Mouse (Mus musculus) monocyte, adult 2 months (primary cell): ENCODE results near the gene Snx29.

ENCODE experiments used
- DNase-seq, 2 experiments: peaks; one replicate each; pipeline ENCODE4 v3.0.0; 2022; ENCODE audit warnings: low spot score in 2 of 2, low read depth in 1 of 2

Gene Snx29

DNA sequence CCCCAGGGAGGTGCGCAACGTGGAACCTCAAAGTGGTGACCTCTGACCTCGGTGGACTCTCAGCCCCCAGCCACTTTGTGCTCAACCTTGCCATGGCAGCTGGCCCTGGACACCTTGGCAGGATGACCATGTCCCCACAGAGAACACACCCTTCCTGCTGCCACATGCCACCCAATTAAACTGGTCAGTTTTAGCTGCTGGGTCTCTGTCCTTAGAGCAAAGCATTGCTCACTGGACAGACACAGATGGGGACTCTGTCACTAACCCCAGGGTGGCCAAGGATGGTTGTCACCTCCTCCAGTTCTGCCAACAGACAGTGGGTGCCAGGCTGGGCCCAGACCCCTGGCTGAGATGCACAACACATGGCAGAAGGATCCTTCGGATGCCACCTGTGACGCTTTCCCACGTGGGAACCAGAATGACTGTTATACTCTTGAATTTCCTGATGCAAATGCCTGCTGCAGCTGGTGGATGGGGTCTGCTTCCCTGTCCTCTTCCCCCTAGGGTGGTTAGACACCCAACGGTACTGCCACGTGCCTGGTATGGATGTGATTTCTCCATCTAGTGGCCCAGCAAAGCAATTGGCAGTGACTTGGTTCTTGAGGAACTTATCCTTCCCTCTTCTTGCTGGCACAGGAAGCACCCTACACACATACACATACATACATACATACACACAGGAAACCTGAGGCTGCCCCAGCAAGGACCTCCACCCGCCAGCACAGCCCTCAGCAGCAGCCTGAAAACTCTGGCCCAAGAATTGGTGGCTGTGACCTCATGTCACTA is 432.8 kb downstream of the Snx29 start:
- DNase-seq: no peak

DNA sequence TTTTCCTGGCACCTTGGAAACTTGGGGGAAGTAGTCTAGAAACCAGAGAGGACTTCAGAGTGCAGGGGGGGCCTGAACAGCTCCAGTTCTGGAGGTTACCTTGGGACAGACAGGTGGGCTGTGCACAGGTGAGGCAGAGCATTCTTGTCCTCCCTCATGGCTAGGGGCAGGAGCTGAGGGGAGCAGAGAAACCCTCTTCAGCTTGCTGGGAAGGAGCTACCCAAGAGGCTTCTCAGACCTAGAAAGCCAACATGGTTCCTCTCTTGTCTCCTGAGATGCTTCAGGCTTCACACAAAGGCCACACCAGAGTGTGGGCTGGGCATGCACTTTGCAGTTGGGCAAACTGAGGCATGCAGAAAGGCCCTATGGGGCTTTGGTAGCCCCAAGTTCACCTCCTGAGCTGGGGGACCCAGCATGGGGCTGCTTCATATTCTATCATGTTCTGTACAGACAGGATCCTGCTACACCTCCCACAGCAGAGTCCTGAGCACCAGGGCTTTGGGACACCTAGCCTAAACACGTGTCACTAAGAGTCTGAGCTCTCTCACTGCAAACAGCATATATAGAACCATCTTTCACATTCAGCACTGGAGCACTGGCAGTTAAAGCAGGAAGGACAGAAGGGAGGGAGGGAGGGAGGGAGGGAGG is 434.0 kb downstream of the Snx29 start:
- DNase-seq: no peak

DNA sequence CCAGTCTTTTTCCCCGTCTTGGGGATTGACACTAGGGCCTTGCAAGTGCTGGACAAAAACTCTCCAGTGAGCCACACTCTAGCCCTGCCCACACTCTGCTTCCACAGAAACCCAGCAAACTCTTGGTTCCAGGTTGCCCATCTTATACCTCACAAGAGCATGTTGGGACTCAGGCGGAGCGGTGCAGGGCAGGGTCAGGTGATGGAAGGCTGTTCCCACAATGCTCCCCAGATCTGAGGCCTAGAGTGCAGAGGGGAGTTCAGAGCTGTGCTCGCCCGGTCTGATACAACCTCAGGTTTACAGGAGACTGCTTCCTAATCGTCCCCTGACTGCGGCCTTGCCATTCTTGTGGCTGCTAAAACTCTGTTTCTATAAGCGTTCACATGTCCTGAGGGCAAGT is 434.8 kb downstream of the Snx29 start:
- DNase-seq: no peak

DNA sequence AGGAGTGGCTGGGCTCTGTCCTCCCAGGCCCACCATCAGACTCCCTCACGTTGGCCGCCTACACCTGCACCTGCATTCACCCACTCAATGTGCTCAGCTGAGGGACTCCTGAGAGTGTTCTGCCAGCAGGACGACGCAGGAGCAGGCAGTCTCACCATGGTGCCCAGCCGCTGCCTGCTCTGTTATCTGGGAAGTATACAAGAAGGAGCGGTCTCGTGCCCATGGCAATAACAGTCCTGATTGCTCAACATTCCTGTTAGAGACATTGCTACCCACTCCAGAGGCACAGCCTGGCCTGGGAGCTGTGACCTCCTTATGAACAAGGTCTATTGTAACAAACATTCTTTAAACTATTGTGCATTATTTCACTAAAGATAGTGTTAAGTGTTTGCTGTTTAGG is 435.2 kb downstream of the Snx29 start:
- DNase-seq: no peak

DNA sequence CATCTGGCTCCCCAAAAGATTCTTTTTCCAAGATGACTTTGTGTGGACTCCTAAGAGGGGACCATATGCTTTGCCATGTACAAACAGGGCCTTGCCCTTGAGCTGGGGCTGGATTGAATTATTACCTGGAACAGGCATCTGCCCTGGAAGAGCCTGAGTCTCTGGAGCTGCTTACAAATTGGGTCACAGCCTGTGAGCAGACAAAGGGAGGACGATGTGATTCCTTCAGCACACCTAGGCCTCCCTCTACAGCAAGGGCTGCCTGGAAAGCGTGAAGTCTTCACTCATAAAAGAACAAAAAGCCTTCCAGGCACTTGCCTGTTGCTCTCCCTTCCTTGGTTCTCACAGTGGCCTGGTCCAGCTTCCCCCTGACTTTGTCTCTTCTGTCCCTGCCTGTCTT is 449.6 kb downstream of the Snx29 start:
- no peak for DNase-seq

DNA sequence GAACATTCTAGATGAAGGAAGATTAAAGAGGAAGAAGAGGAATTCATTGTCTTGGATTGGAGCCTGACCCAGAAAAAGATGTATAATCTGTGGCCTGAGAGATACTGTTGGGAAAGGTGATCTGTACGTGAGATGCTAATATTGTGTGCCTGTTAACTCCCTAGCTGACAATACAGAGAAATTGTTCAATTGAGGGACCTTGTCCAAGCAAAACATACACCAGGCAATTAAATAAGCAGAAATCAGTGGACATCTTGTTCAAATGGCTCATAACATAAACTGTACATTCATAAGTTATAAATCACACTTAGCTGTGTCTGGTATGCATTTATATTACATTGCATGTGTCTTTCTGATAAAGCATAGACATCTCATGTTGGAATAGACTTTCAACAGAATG is 451.6 kb downstream of the Snx29 start:
- DNase-seq: no peak

DNA sequence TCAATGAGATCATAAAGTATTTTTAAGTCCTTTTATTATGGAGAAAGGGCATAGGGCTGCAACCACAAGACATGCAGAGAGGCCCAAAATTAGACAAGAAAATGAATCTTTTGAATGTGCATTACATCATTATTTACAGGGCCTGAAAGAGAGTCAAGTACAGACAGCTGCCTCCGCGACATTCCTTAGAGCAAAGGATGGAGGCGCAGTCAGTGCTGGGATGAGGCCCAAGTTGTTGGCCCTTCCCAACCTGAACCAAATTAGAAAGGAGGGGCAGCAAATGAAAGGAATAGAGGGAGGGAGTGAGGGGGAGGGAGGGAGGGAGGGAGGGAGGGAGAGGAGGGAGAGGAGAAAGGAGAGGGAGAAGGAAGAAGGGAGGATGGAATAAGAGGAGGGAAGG is 453.8 kb downstream of the Snx29 start:
- DNase-seq: no peak

DNA sequence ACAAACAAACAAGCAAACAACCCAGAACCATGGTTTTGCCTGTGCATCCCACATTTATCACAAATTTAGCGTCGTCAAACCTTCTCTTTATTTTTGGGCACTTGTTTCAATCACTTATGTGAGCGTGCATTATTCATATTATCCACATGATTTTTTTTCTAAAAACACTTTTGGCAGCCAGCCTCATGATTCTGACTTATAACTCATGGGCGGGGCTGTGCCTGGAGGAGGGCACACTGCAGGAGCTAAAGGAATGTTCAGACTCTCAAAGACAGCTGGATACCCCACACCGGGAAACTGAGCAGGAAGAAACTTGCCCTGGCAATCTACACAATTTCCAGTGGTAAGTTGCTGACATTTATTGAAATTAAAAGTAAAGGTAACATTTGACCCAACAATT is 455.5 kb downstream of the Snx29 start:
- DNase-seq: no peak

DNA sequence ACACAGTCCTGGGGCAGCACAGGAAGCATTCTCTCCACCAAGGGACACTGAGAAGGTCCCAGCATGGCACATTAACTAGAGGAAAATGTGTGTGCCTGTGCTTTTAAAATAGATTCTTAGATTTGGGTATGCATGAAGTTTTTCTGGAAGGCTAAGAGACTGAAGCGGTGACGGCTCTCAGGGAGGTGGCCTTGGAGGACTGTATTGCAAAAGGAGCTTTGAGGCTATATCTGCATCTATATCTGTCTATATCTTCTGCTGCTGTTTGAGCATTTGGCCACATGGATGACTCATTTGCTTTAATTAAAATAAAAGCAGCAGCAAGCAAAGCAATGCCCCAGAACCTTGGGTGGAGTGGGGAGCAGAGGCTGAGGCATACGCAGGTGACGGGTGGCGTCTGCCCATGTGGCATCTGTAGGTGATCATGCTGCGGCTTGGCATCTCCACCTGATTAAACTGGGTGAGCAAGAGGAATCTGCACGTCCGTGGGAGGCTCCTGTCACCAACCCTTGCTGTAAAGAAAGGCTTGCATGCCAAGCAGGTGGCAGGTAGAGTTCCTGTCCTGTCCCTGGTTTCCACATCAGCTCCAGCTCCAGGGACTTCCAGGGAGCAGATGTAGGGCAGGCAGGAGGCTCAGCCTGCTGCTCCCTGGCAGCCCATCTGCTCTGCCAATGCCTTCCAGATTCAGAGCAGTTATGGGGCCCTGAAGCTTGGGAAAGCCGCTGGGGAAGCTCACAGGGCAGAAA is 456.2 kb downstream of the Snx29 start:
- DNase-seq: no peak

DNA sequence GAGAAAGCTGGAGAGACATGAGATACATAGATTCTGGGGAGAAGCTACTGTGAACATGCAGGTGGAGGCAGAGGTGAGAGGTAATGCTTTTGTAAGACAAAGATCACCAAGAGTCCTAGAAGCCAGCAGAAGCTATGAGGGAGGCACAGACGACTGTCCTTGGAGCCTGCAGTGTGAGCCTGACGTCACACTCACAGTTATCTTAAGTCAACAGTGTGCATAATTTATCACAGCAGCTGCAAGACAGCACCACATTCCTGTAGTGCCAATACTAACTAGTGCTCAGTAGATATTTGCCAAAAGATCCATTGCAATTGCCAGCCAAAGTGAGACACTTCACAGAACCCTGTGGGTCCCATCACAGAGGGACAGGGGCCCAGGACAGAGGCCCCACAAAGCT is 459.4 kb downstream of the Snx29 start:
- no peak for DNase-seq

DNA sequence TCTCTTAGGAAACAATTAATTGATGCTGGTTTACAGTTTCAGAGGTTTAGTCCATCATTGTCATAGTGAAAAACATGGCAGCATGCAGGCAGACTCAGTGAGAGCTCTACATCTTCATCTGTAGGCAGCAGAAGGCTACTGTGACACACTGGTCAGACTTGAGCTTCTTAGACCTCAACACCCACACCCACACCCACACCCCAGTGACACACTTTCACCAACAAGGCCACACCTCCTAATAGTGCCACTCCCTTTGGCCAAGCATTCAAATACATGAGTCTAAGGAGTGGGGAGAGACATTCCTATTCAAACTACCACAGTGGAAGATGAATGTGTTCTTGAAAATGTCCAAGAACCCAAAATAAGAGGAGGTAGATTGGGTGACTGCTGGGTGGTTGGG is 460.6 kb downstream of the Snx29 start:
- no peak for DNase-seq

DNA sequence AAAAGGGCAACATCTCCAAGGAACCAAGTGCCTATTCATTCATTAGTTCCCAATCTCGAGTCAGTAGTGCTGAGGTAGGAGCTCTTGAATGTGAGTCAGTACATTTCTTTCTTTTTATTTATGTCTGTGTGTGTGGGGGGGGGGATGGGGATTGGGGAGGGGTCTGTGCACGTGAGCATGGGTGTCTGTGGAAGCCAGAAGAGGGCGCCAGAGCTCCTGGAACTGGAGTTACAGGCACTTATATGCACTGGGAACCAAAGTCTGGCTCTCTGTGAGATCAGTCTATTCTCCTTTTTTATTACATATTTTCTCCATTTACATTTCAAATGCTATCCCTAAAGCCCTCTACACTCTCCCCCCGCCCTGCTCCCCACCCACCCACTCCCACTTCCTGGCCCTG is 461.6 kb downstream of the Snx29 start:
- DNase-seq: no peak

DNA sequence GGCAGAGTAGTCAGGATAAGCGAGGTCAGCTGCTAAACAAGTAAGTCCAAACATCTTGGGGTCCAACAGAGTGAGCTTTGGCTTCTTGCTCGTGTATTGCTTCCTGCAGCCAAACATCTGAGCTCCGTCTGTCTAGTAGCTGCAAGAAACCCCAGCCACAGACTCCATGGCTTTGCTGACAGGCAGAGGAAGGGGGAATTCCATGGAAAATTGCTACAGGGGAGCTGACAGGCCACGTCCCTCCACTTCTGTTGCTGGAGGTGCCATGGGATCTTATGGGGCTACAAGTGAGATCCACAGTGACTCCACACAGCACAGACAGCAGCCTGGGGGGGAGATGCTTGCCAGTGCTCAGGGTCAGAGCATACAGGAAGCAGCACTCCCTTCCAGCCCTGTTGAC is 463.1 kb downstream of the Snx29 start:
- no peak for DNase-seq

DNA sequence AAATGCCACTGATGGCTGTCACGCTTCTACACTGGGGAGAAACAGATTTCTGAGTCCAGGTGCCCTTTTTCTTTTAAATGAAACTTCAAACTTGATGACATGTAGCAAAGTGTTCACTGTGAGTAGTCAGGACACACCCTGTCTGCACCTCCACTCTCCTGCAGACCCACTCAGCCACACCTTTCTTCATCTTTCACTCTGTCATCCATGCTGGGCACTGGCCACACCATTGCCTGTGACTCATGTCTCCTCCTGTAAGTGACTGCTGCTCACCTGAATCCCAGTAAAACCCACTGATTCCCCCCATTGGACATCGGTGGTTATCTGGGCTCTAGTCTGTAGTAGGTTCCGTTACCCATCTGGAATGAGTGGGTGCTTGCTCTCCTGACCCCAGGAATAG is 467.8 kb downstream of the Snx29 start:
- no peak for DNase-seq

DNA sequence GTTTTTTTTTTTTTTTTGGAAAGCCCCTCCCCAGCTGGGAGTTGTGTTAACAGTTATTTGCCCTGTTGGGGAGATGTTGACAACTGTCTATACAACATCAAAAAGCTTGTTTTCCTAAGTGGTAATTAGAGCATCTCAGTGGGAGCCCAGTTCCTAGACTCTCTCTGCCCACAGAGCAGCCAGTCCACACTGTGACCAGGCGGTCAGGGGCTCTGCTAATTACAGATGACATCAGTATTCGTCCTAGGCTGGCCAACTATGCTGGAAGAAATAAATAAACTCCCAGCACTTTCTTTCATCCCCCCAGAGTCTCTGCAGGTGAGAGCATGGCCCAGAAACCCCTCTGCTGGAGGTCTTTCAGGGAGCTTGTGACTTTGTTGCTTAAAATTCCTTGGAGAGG is 470.7 kb downstream of the Snx29 start:
- DNase-seq: no peak

DNA sequence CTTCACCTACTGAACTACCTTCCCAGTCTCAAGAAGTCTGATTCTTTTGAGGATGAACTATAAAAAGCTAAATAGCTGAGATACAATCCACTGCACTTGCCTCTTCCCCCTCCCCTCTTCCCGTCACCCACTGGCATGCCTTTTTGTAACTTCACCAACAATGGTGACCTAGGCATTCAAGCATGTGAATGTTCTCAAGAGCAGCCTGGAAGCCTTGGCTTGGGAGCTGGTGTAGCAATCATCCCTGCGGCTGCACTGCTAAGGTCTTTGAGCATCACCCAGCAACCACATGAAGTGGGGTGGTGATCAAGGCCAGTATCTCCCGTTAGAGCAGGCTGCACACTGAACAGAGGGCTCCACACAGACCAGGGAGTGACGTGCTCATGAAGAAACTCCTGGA is 471.9 kb downstream of the Snx29 start:
- no peak for DNase-seq

DNA sequence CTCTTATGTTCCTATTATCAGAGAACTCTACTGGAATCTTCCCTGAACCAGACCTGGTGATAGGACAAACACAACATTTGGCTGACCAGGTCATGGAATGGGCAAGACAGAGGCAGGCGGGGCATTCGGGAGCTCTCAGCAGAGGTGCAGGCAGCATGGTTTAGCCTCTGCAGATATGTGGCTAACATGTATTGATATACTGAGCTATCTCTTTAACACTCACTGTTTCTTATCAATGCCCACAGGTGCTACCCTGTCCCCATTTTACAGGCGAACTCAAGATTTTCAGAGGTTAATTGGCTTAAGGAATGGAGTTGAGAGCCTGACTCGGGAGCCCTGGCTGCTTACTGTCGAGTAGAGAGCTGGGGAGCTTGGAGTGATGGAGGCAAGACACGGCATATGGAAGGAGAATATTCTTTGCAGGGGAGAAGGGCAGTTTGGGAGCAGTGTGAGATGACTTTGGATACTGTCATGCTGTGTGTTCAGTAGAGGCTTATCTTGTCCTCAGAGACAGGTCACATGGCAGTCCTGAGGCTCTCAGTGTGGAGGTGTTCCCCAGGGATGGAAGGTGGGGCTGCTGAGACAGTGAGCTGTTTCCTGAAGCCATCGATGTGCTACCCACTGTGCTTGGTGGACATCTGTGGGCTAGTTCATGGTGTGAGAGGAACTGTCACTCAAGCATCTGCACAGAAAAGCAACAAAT is 473.2 kb downstream of the Snx29 start:
- no peak for DNase-seq

DNA sequence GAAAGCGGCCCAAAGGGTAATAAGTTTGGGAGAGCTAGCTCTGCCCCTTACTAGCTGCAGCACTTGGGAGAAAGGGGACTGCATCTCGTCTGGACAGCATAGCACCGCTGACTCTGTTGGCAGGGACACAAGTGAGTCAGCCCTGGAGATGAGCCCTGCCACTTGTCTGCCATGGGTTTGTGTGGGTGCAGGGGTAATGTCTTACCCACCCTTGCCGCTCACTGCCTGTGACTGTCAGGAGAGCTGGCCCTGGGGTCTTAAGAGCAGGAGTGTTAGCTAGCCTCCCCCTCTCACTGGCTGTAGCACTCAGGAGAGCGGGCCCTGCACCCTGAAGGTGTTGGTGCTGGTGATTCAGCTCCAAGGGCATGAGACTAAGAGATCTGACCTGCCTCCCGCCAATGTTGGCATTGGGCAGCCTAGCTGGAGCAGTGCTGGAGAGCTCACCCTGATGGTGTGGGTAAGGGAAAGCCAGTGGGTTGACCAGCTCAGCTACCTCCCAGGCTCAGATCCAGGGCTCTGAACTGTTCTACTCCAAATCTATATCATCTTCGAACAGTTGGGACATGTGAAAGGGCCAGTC is 479.3 kb downstream of the Snx29 start:
- no peak for DNase-seq
